Mouse (Mus musculus): ENCODE data around the gene Cblb.

Gene Cblb

DNA sequence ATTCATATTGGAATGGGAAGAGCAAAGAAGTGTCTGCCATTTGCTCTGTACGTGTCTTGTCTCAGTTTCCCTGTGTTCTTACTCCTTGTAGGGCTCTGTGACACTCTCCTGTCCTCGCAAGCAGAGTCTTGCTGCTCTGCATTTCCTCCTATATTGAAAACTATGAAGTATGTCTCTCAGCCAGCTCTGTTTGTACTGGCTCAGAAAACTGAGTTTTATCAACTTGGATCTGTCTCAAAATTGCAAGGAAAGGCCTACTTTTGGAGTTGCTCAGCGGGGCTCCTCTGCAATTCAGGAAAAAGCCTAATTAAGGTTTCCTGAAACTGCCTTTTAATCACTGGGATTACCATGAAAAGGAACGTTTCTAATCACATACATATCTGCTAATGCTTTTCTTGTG is 46.9 kb downstream of the Cblb start:
- DNase-seq, result no peak

DNA sequence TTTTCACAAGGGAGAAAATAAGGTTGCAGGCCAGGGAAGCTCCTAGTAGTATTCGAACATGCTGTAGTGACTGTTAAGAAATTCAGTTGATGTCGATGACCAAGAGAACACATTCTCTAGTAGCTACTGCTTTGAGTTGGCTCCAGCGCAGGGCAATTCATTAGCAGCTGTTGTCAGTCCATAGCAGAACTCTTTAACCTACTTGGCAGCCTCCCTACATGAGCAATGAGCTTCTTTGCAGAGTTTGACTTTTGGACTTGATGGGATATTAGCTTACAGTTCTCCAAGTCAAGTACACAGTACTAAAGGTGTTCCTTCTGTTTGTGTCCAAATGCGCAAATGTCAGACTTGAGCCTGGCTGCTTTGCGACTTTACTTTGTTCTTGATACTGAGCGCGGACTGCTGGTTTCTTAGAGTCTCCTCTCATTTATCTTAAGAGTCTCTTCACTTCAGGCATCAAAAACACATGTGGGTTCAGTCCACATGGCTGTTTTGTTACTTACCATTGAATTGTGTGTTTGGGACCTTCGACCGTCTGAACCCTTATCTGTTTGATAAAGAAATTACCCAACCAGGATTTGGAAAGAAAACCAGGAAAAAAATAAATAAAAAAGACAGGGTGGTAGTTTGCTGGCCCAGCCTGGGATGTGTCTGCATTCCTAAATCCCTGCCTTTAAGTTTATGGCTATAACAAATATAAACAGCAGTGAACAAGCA is 47.9 kb downstream of the Cblb start:
- no peak for DNase-seq

DNA sequence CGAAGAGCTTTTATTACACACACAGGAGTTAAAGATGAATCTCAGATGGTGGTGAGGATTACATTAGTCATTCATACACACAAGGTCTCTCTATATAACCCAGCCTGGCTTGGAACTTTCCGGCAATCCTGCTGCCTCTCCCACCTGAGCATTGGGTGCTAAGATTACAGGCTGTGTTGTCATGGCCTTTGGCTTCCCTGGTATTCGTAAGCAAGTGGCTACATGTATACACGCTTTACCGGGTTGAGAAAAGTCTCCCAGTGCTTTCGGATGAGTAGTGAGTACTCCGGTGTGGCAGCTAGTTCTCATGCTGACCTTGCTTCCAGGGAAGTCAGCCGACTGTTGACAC is 48.4 kb downstream of the Cblb start:
- DNase-seq, result no peak

DNA sequence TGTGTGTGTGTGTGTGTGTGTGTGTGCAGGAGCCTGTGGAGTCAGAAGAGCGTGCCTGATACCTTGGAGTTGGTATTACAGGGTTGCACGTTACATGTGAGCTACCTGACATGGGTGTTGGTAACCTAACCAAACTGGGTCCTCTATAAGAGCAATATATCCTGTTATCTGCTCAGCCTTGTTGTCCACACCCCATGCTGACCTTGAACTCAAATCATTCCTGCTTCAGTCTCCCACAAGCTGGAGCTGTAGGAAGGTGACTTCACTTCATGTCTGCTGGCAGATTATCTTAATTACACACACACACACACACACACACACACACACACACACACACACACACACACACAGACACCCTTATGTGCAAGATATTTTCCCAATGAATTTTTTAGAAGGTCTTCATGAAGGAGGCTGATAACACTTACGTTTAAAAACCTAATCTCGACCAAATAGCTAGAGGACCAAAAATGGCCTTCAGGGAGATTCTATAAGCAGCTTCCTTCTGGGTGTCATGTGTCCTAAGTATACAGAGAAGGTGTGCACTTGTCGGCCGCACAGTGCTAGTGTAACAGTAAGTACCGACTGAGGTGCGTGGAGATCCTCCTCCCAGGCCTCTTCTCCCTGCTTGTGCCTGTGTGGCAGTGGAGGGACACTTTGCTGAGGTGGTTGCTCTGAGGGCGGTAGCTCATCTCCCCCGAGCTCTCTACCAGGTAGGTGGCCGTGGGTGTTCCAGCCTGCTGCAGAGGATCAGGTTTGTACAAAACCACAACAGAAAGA is 49.8 kb downstream of the Cblb start:
- DNase-seq, result no peak

DNA sequence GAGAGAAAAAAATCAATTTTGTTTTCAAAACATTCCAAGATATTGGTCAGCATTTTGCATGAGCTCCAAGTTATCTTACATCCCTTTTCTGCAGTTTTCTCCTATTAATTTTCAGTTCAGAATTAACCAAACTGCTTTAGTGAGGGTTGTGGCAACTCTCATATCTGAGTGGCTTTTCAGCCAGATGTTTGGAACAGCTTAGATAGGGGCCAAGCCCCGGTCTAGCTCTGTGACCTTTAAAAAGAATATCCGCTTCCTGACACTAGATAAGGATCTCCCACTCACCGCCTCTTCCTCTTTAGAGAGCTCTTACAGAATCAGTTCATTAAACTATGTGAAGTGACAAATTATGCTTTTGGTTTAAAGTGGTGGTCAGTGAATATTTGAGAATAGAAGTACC is 50.7 kb downstream of the Cblb start:
- DNase-seq, result no peak

DNA sequence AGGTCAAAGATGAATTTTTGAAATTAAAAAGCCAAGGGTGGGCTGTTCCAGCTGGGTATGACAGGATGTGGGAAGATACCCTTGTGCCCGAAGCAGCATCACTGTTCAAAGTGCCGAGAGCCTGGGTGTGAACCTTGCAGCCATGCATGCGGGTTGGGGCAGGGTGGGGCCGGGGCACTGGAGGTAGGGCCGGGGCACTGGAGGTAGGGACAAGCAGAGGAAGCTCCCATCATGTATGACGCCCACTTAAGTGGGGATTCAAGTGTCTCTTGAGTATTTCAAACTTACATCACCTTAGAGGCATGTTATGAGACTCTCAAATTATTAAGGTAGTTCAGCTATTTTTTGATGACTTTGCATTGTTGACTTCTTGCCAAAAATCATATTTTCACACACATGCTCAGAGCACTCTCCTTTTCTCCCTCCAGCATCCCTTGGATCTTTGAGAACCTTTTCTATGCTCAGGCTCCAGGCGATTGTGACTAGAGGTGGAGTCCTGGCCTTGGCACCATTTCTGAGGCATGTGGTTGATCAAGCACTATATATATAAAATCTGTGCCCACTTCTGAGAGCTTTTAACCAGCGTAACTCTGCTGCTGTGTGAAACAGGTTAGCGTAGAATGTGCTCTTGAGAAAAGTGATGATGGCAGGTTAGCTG is 55.9 kb downstream of the Cblb start:
- DNase-seq, result no peak

DNA sequence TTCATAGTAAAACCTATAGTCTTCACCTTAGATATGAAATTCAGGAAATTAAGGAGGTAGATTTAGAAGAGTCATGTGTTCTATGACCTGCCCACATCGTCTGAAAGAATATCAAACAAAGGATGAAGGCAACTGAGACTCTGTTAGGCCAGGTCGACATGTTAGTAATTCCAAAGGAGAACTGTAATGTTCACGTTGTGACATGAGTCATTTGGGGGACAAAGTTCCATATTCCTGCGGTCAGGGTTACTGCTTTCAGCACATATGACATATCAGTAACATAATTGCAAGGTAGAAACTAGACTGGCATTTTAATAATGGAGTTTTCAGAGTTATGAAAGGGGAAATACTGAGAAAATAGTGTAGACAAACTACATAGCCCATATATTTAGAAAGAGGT is 58.3 kb downstream of the Cblb start:
- DNase-seq, result no peak

DNA sequence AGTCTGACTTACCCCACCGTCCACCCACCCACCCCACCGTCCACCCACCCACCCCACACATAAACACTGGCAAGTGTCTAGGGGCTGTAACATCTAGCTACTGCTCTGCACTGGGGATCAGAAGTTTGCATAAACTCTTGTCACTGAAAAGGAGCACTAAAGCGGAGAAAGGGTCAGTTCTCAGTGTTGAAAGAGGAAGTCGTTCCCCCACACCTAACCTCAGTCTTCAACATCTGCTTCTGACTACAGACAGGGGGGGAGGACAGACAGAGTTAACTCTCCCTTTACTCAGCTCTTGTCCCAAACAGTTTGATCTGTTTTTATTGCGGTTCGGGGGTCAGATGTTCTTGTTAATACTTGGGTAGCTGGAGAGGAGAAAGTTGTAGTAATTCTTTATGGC is 59.9 kb downstream of the Cblb start:
- DNase-seq, result no peak

DNA sequence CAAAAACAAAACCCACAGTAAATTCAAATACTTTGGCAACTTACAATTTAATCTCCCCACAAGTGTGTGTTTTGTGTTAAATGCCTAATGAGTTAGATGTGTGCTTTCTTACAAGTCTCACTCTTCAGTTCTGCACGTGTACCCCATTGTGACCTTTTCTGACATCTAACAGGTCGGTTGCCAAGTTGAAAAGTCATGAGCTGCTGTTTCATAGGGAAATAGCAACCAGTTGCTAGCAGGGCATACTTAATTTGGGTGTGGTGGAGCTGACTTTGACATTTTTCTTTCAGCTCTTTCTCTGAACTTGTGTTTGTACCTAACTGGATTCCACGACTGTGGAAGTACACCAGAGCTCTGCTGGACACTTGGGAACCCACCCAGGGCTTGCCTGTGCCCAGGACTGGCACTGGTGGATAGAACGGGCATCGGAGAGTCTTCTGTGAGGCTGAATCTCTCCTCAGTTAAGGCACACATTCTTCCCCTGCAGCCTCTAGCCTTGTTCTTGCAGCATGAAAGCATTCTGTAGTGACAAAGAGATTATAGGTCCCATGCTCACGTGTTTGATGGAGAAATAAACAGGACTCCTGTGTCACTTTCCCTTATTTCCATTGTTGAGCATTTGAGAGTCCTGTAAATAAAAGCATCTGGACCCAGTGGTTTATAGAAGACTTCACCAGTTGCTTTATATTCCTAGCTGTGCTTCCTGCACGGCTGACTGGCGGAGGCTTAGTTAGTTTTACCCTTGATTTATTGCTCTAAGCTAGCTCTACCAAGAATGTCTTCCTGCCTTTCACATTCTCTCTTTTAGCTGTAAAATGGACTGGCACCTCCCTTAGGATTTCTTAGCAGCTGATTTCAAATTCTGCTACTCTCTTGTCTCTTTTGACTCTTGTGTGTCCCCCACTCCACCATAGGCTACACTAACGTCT is 62.6 kb downstream of the Cblb start:
- no peak for DNase-seq

DNA sequence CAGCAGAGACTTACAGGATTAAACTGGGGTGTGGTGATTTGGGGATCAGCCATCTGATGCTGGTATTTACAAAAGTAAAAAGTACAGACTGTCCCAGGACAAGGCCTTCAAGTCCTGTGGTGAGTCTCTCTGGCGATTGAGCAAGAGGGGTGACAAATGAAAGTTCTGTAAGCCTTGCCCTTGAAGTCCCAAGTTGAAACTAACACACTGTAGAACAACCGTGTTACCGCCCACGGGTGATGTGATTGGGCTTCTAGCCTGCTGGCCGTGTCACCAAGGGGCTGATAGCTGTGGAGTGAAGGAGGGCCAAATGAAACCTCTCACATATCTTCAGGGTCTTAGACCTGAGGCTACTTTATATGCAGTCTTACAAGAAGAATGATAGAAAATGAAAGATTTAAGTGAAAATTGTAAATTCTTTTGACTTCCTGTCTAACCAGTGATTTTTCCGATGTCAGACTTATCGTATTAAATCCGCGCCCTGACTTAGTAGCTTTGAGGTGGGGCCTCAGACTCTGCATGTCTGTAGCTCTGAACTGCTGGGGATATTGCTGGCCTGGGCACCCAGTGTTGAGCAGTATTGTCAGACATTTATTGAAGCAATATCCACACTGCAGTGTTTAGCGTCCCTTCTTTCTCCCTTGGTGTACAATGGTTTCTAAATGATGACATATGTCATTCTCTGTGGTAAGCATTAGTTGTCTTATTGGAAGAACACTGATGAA is 63.9 kb downstream of the Cblb start:
- DNase-seq, result no peak

DNA sequence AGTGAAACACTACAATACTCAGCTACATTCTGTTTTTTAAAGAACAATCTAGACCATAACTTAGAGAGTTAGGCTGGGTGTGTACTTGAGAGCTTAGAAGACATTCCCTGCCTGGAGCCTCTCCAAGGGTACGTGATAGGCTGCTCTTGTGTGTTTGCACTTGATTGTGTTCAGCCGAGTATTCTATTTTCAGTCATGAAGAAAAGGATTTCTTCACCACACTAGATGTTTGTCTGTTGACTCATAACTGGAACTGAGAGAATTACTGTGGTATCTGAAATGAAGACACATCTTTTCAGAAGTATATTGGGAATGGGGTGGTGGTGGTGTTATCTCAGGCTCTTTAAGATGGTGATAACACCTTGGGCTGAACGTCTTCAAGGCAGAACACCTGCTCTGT is 64.6 kb downstream of the Cblb start:
- DNase-seq, result no peak

DNA sequence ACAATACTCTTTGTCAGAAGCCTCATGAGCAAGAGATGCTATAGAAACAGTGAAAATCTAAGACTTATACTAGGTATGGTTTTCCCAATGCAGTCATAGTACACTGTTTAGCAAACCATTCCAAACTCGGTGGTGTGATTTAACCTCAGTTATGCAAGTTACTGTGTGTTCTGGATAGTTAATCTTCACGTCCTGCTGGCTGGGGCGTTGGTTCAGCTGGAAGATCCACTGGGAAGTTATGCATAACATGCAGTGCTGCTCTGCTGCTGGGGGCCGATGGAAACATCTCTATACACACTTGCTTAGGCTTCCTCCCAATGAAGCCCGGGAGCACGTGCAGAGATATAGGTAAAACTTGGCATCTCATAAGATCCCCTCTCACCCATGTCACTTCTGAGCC is 69.4 kb downstream of the Cblb start:
- DNase-seq, result no peak

DNA sequence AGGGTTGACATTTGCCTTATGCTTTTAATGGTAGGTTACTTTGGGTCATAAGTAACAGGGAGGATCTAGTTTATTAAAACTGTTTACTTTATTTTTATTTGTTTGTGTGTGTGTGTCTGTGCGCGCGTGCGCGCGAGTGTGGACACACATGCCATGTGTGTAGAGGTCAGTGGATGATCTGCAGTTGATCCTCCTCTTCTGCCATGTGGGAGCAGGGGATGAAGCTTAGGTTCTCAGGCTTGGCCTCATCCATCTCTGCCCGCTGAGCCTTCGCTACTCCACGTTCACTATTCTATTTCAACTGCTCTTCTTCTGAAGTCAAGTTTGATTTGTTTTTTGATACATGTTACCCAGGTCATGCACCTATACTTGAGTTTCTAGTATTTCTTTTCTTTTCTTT is 73.6 kb downstream of the Cblb start:
- DNase-seq, result no peak

DNA sequence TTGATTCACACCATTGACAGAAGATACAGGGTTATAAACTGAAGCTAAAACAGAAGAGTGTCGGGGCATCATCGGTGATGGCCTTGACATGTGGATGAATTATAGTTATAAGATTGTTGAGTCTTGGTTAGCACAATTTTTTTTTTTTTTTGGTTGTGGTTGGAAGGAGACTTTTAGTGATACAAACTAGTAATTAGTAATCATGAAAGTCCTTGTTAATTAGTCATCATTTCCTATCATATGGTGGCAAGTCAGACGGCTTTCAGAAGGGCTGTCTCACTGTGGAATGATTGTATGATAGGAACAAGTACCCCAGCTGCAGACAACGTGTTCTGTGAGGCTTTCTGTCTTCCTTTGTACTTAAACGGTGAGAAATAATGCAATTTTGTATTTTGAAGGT is 76.8 kb downstream of the Cblb start:
- DNase-seq, result no peak

DNA sequence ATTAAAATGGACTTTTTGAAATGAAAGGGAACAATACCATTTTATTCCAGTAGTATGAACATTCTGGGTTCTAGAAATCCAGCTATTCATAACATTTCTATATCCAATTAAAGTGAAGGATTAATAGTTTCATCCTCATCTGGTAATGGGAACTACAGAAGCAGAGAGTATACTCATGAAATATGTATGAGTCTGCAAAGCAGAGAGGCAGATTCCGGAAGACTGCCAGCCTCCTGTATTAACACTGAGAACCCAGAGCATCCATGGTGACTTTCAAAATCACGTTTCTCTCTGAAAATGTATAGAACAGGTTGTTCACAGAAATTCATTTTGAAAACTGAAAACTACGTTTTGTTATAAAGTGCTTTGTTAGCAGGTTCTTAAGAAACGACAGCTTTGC is 83.4 kb downstream of the Cblb start:
- DNase-seq, result no peak

DNA sequence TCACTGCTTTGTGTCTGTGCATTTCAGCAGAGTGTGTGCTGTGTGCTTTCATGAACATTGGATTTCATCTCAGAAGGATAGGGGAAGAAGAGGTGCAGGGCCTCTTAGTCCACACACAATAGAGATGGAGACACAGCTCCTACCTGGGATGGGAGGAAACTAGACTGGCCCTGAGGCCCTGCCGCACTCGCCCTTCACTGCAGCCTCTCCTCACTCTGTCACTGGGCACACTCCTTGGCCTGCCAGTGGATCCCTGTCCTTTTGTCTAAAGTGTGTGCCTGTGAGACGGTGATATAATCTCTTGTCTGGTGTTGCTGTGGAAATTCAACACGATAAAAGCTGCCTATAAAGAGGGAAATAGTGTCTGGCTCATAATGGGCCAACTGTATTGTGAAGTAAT is 88.0 kb downstream of the Cblb start:
- no peak for DNase-seq

DNA sequence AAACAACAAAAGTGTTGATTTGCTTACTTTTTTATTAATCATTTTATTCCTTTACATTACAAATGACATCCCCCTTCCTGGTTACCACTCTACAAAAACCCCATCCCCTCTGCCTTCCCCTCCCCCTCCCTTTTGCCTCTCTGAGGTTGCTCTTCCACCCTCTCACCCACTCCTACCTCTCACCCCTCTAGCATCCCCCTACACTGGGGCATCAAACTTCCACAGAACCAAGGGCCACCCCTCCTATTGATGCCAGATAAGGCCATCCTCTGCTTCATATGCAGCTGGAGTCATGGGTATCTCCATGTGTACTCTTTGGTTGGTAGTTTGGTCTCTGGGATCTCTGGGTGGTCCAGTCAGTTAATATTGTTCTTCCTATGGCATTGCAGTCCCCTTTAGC is 93.9 kb downstream of the Cblb start:
- no peak for DNase-seq

DNA sequence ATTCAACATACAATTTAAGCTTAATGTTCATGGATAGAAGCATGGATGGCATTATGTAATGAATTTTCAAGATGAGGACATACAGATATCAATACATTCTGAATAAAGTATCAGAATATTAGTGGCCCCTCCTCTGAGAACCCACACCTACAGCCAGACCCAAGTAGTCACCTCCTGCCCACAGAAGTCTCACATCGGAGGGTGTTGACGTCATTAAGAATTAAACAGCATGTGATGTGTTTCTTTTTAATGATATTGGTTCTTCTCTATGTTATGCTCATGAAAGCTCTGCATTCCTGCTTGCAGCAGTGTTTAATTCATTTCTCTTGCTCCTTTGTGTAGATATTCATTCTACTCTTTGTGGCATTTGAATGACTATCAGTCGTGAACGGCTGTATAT is 94.9 kb downstream of the Cblb start:
- no peak for DNase-seq

DNA sequence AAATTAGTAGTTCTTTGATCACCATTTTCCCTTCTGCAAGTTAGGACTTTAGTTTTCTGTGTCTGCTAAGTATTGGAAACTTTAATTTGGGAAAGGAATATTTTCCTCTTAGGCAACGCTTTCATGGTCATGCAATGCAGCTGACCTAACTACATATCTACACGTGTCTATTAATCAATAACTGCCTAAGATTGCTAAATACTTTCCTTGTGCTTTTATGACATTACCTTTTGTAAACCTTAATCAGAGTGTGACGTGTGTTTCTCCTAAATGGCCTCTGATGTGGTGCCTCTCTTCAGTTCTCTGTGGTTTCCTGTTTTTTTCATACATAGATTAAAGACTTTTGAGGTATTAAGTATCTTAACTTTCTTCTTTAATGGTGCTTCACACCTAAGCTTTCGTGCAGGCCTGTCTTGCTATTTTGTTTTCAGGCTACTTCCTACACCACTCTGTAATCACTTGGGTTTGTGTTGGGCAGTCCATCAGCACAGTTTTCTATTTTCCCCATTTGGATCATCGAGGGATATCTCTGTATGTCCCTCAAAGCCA is 98.4 kb downstream of the Cblb start:
- DNase-seq, result no peak

DNA sequence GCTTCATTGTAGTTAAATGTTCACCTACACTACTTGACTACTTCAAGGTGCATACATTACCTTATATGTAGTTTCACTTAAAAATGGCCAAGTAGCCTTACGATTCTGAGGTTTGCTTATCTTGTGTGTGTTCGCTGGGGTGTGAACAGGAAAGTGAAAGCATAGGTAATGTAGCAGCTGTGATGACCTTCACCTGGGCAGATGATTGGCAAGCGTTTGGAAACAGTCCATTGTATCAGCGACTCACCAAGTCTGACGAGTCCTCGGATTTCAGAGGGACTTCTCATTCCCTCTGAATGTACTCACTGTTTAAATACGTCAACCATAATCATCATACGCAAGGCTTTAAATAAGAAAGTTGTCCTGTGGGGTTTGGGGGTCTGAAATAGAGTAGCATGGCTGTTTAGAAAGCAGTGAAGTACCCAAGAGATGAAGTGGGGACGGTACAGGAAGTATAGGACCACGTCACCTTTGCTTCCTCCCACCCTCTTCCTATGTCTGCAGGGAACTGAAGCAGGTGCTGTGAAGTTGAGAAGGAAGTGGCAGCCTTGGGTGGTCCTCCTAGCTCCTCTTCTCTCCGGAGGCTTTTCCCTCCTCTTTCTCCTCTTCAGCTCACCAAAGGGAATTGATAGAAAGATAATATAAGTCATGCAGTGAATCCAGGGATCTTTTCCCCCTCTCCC is 101.9 kb downstream of the Cblb start:
- DNase-seq, result no peak

DNA sequence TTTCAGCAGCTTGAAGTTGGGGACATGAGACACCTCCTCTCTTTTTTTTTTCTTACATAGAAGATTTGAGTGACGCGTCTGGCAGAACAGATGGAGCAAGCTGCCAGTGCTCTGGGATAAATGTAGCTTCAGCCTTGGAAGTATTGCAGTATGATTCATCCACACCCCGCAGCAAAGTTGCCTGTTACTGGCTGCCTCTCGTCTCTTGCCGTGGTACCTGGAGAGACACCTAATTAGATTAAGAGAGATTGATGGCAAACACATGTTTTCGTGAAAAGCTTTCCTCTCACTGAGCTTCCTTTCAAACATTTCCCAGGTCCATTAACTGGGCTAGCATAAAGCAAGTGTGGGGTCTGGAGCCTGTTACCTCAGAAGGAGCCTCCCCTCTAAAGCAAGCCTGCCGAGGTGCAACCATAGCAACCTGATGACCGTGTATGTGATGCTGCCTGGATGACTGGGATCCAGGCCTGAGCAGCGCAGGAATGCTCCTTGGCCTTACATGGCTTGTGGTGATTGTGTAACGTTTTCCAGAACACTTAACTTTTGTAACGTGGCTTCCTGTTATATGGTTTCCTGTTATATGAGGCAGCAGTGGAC is 103.7 kb downstream of the Cblb start:
- DNase-seq, result peak; percentile 44

Measured in cerebellum, adult 11-12 months (tissue).